Mouse (Mus musculus): ENCODE data around the gene Atp5g3. TPM values are rescaled to one million over a fixed set of nuclear protein-coding genes. Genes with fewer than 3 reads are reported as not detected.
"Not testable (repeated sequence)": the region's sequence is repeated elsewhere in the genome, so short reads cannot be mapped to it uniquely, and the experiment has no call there.

Gene Atp5g3
- total and polyA plus RNA-seq, 3 experiments, result 2,742 to 3,425 (median 3,018) TPM

DNA sequence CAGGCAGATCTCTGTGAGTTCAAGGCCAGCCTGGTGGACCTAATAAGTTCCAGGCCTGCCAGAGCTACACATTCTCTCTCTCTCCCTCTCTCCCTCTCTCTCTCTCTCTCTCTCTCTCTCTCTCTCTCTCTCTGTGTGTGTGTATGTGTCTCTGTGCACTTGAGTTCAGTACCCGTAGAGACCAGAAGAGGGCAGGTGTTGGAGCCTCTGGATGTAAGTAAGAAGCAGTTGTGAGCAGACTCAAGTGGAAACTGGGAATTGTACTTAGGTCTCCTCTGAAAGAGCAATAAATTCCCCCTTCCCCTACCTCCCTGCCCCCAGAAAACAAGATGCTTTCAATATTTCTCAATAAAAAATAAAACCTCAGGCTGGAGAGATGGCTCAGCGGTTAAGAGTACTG is 7.6 kb downstream of the Atp5g3 start:
- Histone ChIP-seq H3K4me3 (no peak overlapping the region), H3K9ac (ENCODE audit: low read depth, low read length) (no peak overlapping the region), H3K36me3 (ENCODE audit: control insufficient read depth, insufficient read depth, low read length) (peaks cover 12% of the 10 kb centered on the region), H3K4me1 (ENCODE audit: control insufficient read depth, insufficient read depth, low read length) (no peaks in the 10 kb centered on the region), H3K27me3 (ENCODE audit: control insufficient read depth, insufficient read depth, low read length) (no peaks in the 10 kb centered on the region), H3K27ac (no peak overlapping the region), H3K79me2 (replicated peaks; ENCODE audit: control insufficient read depth, insufficient read depth, low read length) (no peaks in the 10 kb centered on the region)
- TF ChIP-seq CTCF (IDR thresholded peaks at IDR 0.05) (no peak), EP300 (IDR thresholded peaks at IDR 0.05; ENCODE audit: insufficient read depth, low read depth, low read length) (no peak), POLR2A (IDR thresholded peaks at IDR 0.05; ENCODE audit: insufficient read depth, low read depth, low read length) (no peak)
- intact Hi-C loops (cut with DNase I), result no loop called here
- WGBS, result 94% methylated on average over 2 of the region's 2 CpGs
- no peak for DNase-seq

DNA sequence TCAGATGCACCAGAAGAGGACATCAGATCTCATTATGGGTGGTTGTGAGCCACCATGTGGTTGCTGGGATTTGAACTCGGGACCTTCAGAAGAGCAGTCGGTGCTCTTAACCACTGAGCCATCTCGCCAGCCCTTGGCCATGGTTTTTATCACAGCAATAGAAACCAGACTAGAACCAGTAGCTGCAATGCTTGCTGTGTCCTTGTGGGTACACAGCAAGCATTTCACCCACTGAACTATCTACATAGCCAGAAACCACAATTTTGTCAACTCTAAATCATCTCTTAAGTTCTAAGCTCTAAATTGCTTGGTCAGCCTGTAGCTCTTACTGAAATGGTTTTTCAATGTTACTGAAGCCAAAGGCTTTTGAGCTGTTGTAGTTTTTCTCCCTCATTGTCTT is 8.8 kb downstream of the Atp5g3 start:
- WGBS, result 96% methylated on average over 3 of the region's 3 CpGs
- H3K9ac ChIP-seq (ENCODE audit: low read depth, low read length); H3K4me3 ChIP-seq; H3K27me3 ChIP-seq (ENCODE audit: control insufficient read depth, insufficient read depth, low read length); intact Hi-C loops (cut with DNase I); H3K36me3 ChIP-seq (ENCODE audit: control insufficient read depth, insufficient read depth, low read length); DNase-seq; H3K4me1 ChIP-seq (ENCODE audit: control insufficient read depth, insufficient read depth, low read length); H3K27ac ChIP-seq; H3K79me2 ChIP-seq (replicated peaks; ENCODE audit: control insufficient read depth, insufficient read depth, low read length): not testable (repeated sequence)

DNA sequence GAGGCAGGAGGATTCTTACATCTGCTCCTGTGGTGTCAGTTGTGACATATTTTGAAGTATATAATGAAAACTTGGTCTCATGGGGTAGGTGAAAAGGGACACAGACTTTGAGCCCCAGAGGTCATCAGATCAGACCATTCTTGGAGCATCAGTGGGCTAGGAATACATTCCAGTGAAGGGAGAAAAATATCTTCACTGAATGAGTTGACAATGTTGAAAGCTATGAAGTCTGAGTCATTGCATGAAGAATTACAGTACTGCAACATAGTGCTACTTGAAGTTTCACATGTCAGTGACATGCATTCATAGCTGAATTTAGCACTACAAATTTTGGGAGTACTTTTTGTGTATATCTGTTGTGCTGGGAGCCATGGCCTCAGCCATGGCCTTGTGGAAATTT is 10.0 kb downstream of the Atp5g3 start:
- Histone ChIP-seq H3K9ac (ENCODE audit: low read depth, low read length) (no peak overlapping the region), H3K27me3 (ENCODE audit: control insufficient read depth, insufficient read depth, low read length) (no peaks in the 10 kb centered on the region), H3K4me3 (no peak overlapping the region), H3K4me1 (ENCODE audit: control insufficient read depth, insufficient read depth, low read length) (no peaks in the 10 kb centered on the region), H3K27ac (no peak overlapping the region), H3K36me3 (ENCODE audit: control insufficient read depth, insufficient read depth, low read length) (no peaks in the 10 kb centered on the region), H3K79me2 (replicated peaks; ENCODE audit: control insufficient read depth, insufficient read depth, low read length) (no peaks in the 10 kb centered on the region)
- DNase-seq, result no peak
- intact Hi-C loops (cut with DNase I), result no loop called here
- TF ChIP-seq CTCF (IDR thresholded peaks at IDR 0.05) (no peak), POLR2A (IDR thresholded peaks at IDR 0.05; ENCODE audit: insufficient read depth, low read depth, low read length) (no peak), EP300 (IDR thresholded peaks at IDR 0.05; ENCODE audit: insufficient read depth, low read depth, low read length) (no peak)

DNA sequence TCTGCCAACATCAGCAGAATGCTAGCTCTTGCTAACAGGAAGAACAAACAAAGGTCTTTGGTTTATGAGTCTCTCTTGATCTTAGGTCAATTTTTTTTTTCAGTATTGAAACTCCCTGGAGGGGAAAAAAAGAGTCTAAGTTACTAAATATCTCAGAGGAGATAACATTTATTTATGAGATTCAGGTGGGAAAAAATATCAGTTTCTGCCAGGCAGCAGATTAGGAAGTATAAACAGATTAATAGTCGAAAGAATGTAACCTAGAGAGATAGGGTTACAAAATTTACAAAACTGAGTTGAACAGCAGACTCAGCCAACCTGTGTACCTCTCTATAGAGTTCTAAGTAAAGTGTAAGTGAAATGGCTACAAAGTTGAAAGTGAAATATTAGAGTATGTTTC is 10.8 kb downstream of the Atp5g3 start:
- H3K9ac ChIP-seq (ENCODE audit: low read depth, low read length), result no peak overlapping the region
- DNase-seq, result no peak
- 55% methylated on average over 1 of the region's 1 CpGs for WGBS
- no peaks in the 10 kb centered on the region for H3K27me3 ChIP-seq (ENCODE audit: control insufficient read depth, insufficient read depth, low read length)
- no peaks in the 10 kb centered on the region for H3K36me3 ChIP-seq (ENCODE audit: control insufficient read depth, insufficient read depth, low read length)
- intact Hi-C loops (cut with DNase I), result no loop called here
- H3K27ac ChIP-seq, result no peak overlapping the region
- H3K79me2 ChIP-seq (replicated peaks; ENCODE audit: control insufficient read depth, insufficient read depth, low read length), result no peaks in the 10 kb centered on the region
- no peak overlapping the region for H3K4me3 ChIP-seq
- H3K4me1 ChIP-seq (ENCODE audit: control insufficient read depth, insufficient read depth, low read length), result no peaks in the 10 kb centered on the region
- no peak for TF ChIP-seq CTCF (IDR thresholded peaks at IDR 0.05)
- no peak for TF ChIP-seq POLR2A (IDR thresholded peaks at IDR 0.05; ENCODE audit: insufficient read depth, low read depth, low read length)
- TF ChIP-seq EP300 (IDR thresholded peaks at IDR 0.05; ENCODE audit: insufficient read depth, low read depth, low read length), result no peak

DNA sequence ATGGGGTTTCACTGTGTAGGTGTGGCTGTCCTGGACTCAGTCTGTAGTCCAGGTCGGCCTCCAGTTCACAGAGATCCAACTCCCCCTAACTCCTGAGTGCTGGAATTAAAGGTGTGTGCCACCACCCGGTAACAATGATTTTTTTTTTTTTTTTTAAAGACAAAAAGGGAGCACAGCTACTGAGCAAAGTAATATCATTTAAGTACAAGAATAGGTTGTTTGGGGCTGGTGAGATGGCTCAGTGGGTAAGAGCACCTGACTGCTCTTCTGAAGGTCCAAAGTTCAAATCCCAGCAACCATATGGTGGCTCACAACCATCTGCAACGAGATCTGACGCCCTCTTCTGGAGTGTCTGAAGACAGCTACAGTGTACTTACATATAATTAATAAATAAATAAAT is 14.2 kb downstream of the Atp5g3 start:
- H3K79me2 ChIP-seq (replicated peaks; ENCODE audit: control insufficient read depth, insufficient read depth, low read length); H3K36me3 ChIP-seq (ENCODE audit: control insufficient read depth, insufficient read depth, low read length); H3K27ac ChIP-seq; H3K9ac ChIP-seq (ENCODE audit: low read depth, low read length); H3K4me1 ChIP-seq (ENCODE audit: control insufficient read depth, insufficient read depth, low read length); DNase-seq; H3K4me3 ChIP-seq; H3K27me3 ChIP-seq (ENCODE audit: control insufficient read depth, insufficient read depth, low read length): not testable (repeated sequence)
- intact Hi-C loops (cut with DNase I), result loop anchor here (10.0 kb wide), 1 partner anchor 312 kb away; the partner anchor contains the start of gene Chrna1
- 70% methylated on average over 4 of the region's 4 CpGs for WGBS

DNA sequence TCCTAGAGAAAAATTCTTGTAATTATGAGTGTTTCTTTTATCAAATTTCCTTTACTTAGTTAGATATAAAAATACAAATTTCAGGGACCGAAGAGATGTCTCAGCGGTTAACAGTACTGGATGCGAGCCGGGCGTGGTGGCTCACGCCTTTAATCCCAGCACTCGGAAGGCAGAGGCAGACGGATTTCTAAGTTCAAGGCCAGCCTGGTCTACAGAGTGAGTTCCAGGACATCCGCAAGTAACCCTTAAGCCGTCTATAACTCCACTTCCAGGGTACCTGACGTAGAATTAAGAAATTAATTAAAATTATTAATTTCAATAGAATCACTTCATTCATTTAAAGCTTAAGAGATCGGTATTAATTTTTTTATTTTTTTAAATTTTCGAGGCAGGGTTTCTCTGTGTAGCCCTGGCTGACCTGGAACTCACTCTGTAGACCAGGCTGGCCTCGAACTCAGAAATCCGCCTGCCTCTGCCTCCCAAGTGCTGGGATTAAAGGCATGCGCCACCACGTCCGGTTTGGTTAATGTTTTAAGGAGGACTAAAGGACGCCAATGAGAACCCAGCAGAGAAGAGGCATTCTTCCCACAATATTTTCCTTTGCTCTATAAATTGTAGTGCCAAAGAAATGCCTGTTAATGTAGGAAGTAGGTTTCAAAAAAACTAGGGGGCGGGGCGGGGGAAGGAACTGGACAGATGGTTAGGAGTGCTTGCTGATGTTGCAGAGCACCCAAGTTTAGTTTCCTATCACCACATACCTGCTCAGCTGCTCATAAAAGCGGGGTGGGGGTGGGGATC is 17.5 kb downstream of the Atp5g3 start:
- intact Hi-C loops (cut with DNase I), result loop anchor here (10.0 kb wide), 1 partner anchor 309 kb away; the partner anchor contains the start of gene Chrna1
- TF ChIP-seq EP300 (IDR thresholded peaks at IDR 0.05; ENCODE audit: insufficient read depth, low read depth, low read length) (no peak), CTCF (IDR thresholded peaks at IDR 0.05) (no peak), POLR2A (IDR thresholded peaks at IDR 0.05; ENCODE audit: insufficient read depth, low read depth, low read length) (no peak)
- Histone ChIP-seq H3K4me3 (peak overlapping the region; percentile 70), H3K27me3 (ENCODE audit: control insufficient read depth, insufficient read depth, low read length) (no peaks in the 10 kb centered on the region), H3K9ac (ENCODE audit: low read depth, low read length) (no peak overlapping the region; the same call in 1 of the 2 replicates), H3K4me1 (ENCODE audit: control insufficient read depth, insufficient read depth, low read length) (no peaks in the 10 kb centered on the region; the same call in 1 of the 2 replicates), H3K36me3 (ENCODE audit: control insufficient read depth, insufficient read depth, low read length) (peaks cover 4% of the 10 kb centered on the region), H3K27ac (peak overlapping the region; percentile 65), H3K79me2 (replicated peaks; ENCODE audit: control insufficient read depth, insufficient read depth, low read length) (peaks cover 7% of the 10 kb centered on the region)
- WGBS, result 57% methylated on average over 22 of the region's 22 CpGs
- DNase-seq, result no peak
